Mouse (Mus musculus): ENCODE data around the gene Gm49339. TPM values are rescaled to one million over a fixed set of nuclear protein-coding genes. Genes with fewer than 3 reads are reported as not detected.
"Not testable (repeated sequence)": the region's sequence is repeated elsewhere in the genome, so short reads cannot be mapped to it uniquely, and the experiment has no call there.

The Gm49339 gene
- total RNA-seq (2012; rRNA removed): not detected in 2 replicates

DNA sequence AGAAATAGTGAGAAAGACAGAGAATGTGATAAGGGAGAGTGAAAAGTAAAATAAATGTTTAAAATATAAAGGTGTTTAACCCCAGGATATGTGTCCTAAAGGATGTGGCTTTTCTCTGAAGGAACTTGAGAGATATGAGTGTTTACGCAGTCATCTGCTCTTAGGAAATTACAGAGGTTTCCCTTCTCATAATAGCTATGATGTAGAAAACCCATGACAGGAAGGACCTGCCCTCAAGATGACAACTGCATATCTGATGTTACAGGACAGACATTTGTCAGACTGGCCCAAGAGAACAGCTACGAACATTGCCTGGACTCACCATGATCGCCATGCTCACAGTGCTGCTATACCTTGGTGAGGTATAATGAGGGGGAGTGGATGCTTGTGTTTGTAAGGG, at the start of gene Gm49339, which contains the start of gene Lilr4b:
Gene Gm49339 (plus strand): TSS at position 216 of the 400 bp plus-strand sequence.
Gene Lilr4b (plus strand): TSS at position 236 of the 400 bp plus-strand sequence.
- H3K4me1 ChIP-seq (ENCODE audit: control insufficient read depth in 2 of 2, insufficient read depth in 2 of 2, low read length in 2 of 2, poor library complexity in 1 of 2); H3K27ac ChIP-seq (ENCODE audit: insufficient read depth, low read depth, low read length, poor library complexity, severe bottlenecking); DNase-seq (ENCODE audit: low read depth, low spot score); H3K36me3 ChIP-seq (ENCODE audit: control insufficient read depth, insufficient read depth, low read length, poor library complexity, severe bottlenecking); H3K4me3 ChIP-seq (ENCODE audit: insufficient read depth in 1 of 2, low read depth in 1 of 2, low read length in 2 of 2, poor library complexity in 1 of 2, severe bottlenecking in 1 of 2); in situ Hi-C loops (cut with MboI; ENCODE audit: low sequenced_read_pairs in 2 of 2, unreplicated experiment in 2 of 2); H3K9me3 ChIP-seq (ENCODE audit: control insufficient read depth, insufficient read depth, low read depth, low read length); H3K9ac ChIP-seq (ENCODE audit: insufficient read depth, low read depth, low read length, poor library complexity, severe bottlenecking): not testable (repeated sequence)

- Histone ChIP-seq H3K9me3 (ENCODE audit: control insufficient read depth, insufficient read depth, low read depth, low read length) (no peaks in the 10 kb centered on the region; the same call in 1 of the 2 replicates), H3K4me1 (ENCODE audit: control insufficient read depth in 2 of 2, insufficient read depth in 2 of 2, low read length in 2 of 2, poor library complexity in 1 of 2) (no peaks in the 10 kb centered on the region), H3K9ac (ENCODE audit: insufficient read depth, low read depth, low read length, poor library complexity, severe bottlenecking) (no peak overlapping the region), H3K36me3 (ENCODE audit: control insufficient read depth, insufficient read depth, low read length, poor library complexity, severe bottlenecking) (no peaks in the 10 kb centered on the region), H3K4me3 (ENCODE audit: insufficient read depth in 1 of 2, low read depth in 1 of 2, low read length in 2 of 2, poor library complexity in 1 of 2, severe bottlenecking in 1 of 2) (no peak overlapping the region), H3K27ac (ENCODE audit: insufficient read depth, low read depth, low read length, poor library complexity, severe bottlenecking) (no peak overlapping the region)
- in situ Hi-C loops (cut with MboI; ENCODE audit: low sequenced_read_pairs in 2 of 2, unreplicated experiment in 2 of 2): no loop called here
- DNase-seq (ENCODE audit: low read depth, low spot score): no peak
- TF ChIP-seq ZC3H11A (IDR thresholded peaks at IDR 0.05; ENCODE audit: borderline replicate concordance, low read depth, low read length) (no peak), MAFK (IDR thresholded peaks at IDR 0.05; ENCODE audit: insufficient read depth, low read depth, low read length) (no peak), CHD2 (IDR thresholded peaks at IDR 0.05; ENCODE audit: low read depth, low read length) (no peak), ZNF384 (IDR thresholded peaks at IDR 0.05; ENCODE audit: low read depth, low read length) (no peak), HCFC1 (IDR thresholded peaks at IDR 0.05; ENCODE audit: borderline replicate concordance, insufficient read depth, low read length) (no peak)
Measured at GRCm38 (mm10) chr10:51432940-51433339, 47.5 kb upstream of the Gm49339 start.

DNA sequence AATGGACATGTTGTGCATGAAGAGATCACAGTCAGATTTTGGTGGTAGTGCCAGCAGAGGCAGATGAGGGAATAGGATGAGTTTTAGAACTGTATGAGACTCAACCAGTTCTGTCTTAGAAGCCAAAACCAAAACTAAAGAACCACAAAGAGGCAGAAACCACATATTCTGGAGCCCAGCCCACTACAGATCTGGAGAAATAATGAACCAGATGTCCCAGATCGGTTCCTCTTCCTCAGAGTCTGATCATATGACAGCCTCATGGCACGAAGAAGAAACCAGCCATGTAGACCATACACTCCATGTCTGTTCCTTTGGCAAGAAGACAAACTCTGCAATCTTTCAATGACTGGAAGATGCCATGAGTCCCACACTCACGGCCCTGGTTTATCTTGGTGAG, 44.7 kb upstream of the Gm49339 start:
- Histone ChIP-seq H3K4me3 (ENCODE audit: insufficient read depth in 1 of 2, low read depth in 1 of 2, low read length in 2 of 2, poor library complexity in 1 of 2, severe bottlenecking in 1 of 2) (no peak overlapping the region), H3K27ac (ENCODE audit: insufficient read depth, low read depth, low read length, poor library complexity, severe bottlenecking) (no peak overlapping the region), H3K4me1 (ENCODE audit: control insufficient read depth in 2 of 2, insufficient read depth in 2 of 2, low read length in 2 of 2, poor library complexity in 1 of 2) (no peaks in the 10 kb centered on the region), H3K9me3 (ENCODE audit: control insufficient read depth, insufficient read depth, low read depth, low read length) (no peaks in the 10 kb centered on the region; the same call in 1 of the 2 replicates), H3K36me3 (ENCODE audit: control insufficient read depth, insufficient read depth, low read length, poor library complexity, severe bottlenecking) (no peaks in the 10 kb centered on the region), H3K9ac (ENCODE audit: insufficient read depth, low read depth, low read length, poor library complexity, severe bottlenecking) (no peak overlapping the region)
- no peak for DNase-seq (ENCODE audit: low read depth, low spot score)
- no peak for TF ChIP-seq MAFK (IDR thresholded peaks at IDR 0.05; ENCODE audit: insufficient read depth, low read depth, low read length)
- no peak for TF ChIP-seq ZNF384 (IDR thresholded peaks at IDR 0.05; ENCODE audit: low read depth, low read length)
- no peak for TF ChIP-seq CHD2 (IDR thresholded peaks at IDR 0.05; ENCODE audit: low read depth, low read length)
- TF ChIP-seq HCFC1 (IDR thresholded peaks at IDR 0.05; ENCODE audit: borderline replicate concordance, insufficient read depth, low read length): no peak
- TF ChIP-seq ZC3H11A (IDR thresholded peaks at IDR 0.05; ENCODE audit: borderline replicate concordance, low read depth, low read length): no peak
- in situ Hi-C loops (cut with MboI; ENCODE audit: low sequenced_read_pairs in 2 of 2, unreplicated experiment in 2 of 2): no loop called here

DNA sequence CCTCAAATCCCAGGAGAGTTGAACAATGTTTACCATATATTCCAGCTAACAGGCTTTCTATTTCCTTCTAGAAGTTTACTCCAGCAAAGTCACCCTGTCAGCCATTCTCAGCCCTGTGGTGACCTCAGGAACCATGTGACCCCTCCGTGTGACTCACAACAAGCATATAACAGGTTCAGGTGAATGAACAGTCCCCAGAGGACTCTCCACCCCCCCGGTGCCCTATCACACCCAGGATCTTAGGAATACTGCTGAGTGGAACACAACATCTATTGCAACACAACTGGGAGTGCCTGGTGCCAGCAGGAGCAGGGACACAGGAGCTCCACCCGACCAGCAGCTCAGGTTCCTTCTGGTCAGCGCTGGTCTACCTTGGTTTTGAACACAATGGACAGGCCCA, 28.8 kb upstream of the Gm49339 start:
- in situ Hi-C loops (cut with MboI; ENCODE audit: low sequenced_read_pairs in 2 of 2, unreplicated experiment in 2 of 2): no loop called here
- TF ChIP-seq HCFC1 (IDR thresholded peaks at IDR 0.05; ENCODE audit: borderline replicate concordance, insufficient read depth, low read length) (no peak), CHD2 (IDR thresholded peaks at IDR 0.05; ENCODE audit: low read depth, low read length) (no peak), ZC3H11A (IDR thresholded peaks at IDR 0.05; ENCODE audit: borderline replicate concordance, low read depth, low read length) (no peak), ZNF384 (IDR thresholded peaks at IDR 0.05; ENCODE audit: low read depth, low read length) (no peak), MAFK (IDR thresholded peaks at IDR 0.05; ENCODE audit: insufficient read depth, low read depth, low read length) (no peak)
- H3K9me3 ChIP-seq (ENCODE audit: control insufficient read depth, insufficient read depth, low read depth, low read length): no peaks in the 10 kb centered on the region
- no peak overlapping the region for H3K9ac ChIP-seq (ENCODE audit: insufficient read depth, low read depth, low read length, poor library complexity, severe bottlenecking)
- DNase-seq (ENCODE audit: low read depth, low spot score): no peak
- H3K36me3 ChIP-seq (ENCODE audit: control insufficient read depth, insufficient read depth, low read length, poor library complexity, severe bottlenecking): no peaks in the 10 kb centered on the region
- H3K27ac ChIP-seq (ENCODE audit: insufficient read depth, low read depth, low read length, poor library complexity, severe bottlenecking): no peak overlapping the region
- H3K4me1 ChIP-seq (ENCODE audit: control insufficient read depth in 2 of 2, insufficient read depth in 2 of 2, low read length in 2 of 2, poor library complexity in 1 of 2): no peaks in the 10 kb centered on the region
- no peak overlapping the region for H3K4me3 ChIP-seq (ENCODE audit: insufficient read depth in 1 of 2, low read depth in 1 of 2, low read length in 2 of 2, poor library complexity in 1 of 2, severe bottlenecking in 1 of 2)

DNA sequence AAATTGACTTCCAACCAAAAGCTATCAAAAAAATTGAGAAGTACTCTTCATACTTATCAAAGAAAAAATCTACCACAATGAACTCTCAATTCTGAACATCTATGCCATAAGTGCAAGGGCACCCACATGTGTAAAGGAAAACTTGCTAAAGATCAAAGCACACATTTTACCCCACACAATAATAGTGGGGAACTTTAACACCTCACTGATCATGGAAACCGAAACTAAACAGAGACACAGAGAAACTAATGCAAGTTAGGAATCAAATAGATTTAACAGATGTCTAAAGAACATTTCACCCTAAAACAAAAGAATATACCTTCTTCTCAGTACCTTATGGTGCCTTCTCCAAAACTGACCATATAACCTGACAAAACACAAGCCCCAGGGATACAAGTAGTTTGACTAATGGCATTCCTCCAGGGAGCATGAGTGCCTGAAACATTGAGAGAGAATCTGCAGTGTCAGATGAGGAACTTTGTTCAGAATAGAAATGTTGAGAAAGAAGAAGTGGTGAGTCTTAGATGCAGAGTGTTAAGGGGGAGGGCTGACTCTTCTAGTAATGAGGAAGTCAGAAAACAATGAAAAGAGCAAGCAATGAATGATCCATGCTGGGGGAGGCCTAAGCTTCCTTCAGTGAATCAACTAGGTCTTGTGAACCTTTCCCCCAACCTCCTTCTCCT, 26.7 kb upstream of the Gm49339 start:
- no peak for TF ChIP-seq ZC3H11A (IDR thresholded peaks at IDR 0.05; ENCODE audit: borderline replicate concordance, low read depth, low read length)
- no peak for TF ChIP-seq MAFK (IDR thresholded peaks at IDR 0.05; ENCODE audit: insufficient read depth, low read depth, low read length)
- TF ChIP-seq ZNF384 (IDR thresholded peaks at IDR 0.05; ENCODE audit: low read depth, low read length): no peak
- TF ChIP-seq CHD2 (IDR thresholded peaks at IDR 0.05; ENCODE audit: low read depth, low read length): no peak
- no peak for TF ChIP-seq HCFC1 (IDR thresholded peaks at IDR 0.05; ENCODE audit: borderline replicate concordance, insufficient read depth, low read length)
- H3K9me3 ChIP-seq (ENCODE audit: control insufficient read depth, insufficient read depth, low read depth, low read length): no peaks in the 10 kb centered on the region
- H3K4me3 ChIP-seq (ENCODE audit: insufficient read depth in 1 of 2, low read depth in 1 of 2, low read length in 2 of 2, poor library complexity in 1 of 2, severe bottlenecking in 1 of 2): no peak overlapping the region
- H3K27ac ChIP-seq (ENCODE audit: insufficient read depth, low read depth, low read length, poor library complexity, severe bottlenecking): no peak overlapping the region
- H3K9ac ChIP-seq (ENCODE audit: insufficient read depth, low read depth, low read length, poor library complexity, severe bottlenecking): no peak overlapping the region
- H3K4me1 ChIP-seq (ENCODE audit: control insufficient read depth in 2 of 2, insufficient read depth in 2 of 2, low read length in 2 of 2, poor library complexity in 1 of 2): no peaks in the 10 kb centered on the region
- H3K36me3 ChIP-seq (ENCODE audit: control insufficient read depth, insufficient read depth, low read length, poor library complexity, severe bottlenecking): no peaks in the 10 kb centered on the region
- DNase-seq (ENCODE audit: low read depth, low spot score): no peak
- in situ Hi-C loops (cut with MboI; ENCODE audit: low sequenced_read_pairs in 2 of 2, unreplicated experiment in 2 of 2): no loop called here
